Mouse (Mus musculus) WW6 (cell line): ENCODE measurements around the gene Zmynd11.
"Not testable (repeated sequence)": the region's sequence is repeated elsewhere in the genome, so short reads cannot be mapped to it uniquely, and the experiment has no call there.

ENCODE experiments used
- DNase-seq: peaks from one replicate; pipeline ENCODE4 v3.0.0-alpha.2; 2013; ENCODE audit warnings: low read depth, low spot score

Zmynd11 gene

DNA sequence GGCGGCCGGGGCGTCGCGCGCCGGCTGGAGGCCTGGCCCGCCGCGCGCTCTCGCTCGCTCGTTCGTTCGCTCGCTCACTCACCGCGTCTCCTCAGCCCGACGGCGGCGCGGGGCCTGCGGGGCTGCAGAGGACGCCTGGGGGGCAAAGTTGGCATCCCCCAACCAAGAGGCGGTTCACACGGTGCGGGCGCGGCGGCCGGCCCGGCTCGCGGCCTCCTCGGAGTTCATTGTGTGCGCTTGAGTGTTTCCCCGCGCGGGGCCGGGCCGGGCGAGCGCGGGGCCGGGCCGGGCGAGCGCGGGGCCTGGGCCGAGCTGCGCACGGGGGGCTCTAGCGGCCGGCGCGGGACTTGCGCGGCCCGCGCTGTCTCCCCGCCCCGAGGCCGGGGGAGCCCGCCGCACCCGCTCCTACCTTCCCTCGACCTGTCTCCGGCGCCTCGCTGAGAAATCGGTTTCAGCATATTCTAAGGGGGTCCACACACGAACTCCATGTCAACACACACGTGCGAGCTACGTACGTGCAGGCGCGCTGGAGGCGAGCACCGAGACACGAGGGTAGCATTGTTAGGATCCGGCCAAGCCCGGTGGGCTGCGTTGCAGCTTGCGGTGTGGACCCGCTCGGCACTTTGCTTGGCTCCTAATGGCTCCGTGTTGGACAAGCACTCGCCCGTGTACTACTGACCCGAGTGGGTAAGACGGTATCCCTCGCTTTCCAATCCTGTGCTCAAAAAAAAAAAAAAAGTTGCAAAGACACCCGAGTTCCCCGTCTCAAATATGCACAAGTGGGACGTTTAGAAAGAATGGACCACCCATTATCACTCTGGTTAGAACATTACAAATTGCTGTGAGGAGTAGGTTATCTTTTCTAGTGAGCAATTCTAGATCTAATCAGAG is at the start of gene Zmynd11:
Gene Zmynd11 (minus strand): TSS at position 685 of the 891 bp plus-strand sequence.
- no peak for DNase-seq

GRCm38 (mm10) chr13:9795889-9796631 is 30.9 kb upstream of the Zmynd11 start:
- DNase-seq: no peak

DNA sequence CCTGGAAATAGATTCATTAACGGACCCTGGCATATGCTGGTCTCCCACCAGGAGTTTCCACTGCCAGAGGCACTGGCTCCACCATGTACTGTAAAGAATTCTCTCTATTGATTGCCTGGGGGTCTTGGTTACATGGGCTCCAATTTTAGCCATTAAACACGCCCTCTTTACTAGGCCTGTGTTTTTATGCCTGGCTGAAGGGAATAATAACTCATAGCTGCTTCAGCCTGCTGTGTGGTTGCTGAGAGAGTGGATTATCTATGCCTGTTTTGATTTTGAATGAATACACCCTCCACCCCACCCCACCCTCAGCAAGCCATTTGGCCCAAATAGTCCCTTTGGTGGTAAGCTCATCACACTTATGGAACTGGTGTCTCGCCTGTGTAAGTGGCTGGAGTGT is 20.9 kb upstream of the Zmynd11 start:
- no peak for DNase-seq

DNA sequence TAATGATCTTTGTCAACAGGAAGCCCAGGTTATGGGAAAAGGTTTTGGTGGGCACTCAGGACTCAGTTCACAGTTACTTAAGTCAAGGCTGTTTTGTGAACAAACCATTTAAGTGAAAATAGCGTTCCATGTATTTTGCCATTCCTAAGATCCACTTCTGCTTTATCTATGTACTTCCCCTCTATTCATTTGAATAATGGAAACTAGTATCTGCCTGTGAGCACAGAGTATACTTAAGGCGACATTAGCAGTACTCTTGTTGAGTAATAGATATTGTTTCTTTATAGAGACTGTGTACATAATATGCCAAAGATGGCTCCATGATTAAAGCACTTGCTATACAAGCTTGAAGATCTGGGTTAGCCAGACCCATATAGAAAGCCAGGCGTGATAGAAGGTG is 18.6 kb upstream of the Zmynd11 start:
- DNase-seq: no peak

- no peak for DNase-seq
These were observed 10.8 kb upstream of the Zmynd11 start for GRCm38 (mm10) chr13:9775901-9776300.

DNA sequence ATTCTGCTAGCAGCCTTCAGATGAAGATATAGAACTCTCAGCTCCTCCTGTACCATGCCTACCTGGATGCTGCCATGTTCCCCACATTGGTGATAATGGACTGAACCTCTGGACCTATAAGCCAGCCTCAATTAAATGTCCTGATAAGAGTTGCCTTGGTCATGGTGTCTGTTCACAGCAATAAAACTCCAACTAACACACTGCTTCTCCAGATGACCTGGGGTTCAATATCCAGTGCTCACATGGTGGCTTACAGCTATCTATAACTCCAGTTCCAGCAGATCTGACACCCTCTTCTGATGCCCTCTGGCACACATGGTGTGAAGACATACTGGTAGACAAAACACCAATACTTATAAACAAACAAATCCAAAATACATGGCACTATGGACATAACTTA is 8.9 kb upstream of the Zmynd11 start:
- DNase-seq: no peak

- no peak for DNase-seq
These were observed 2.1 kb upstream of the Zmynd11 start for GRCm38 (mm10) chr13:9767279-9767678.

- DNase-seq: no peak
These were observed 1.4 kb upstream of the Zmynd11 start for GRCm38 (mm10) chr13:9766497-9766896.

- DNase-seq: no peak
These were observed 364 bp upstream of the Zmynd11 start for GRCm38 (mm10) chr13:9765537-9765851.

DNA sequence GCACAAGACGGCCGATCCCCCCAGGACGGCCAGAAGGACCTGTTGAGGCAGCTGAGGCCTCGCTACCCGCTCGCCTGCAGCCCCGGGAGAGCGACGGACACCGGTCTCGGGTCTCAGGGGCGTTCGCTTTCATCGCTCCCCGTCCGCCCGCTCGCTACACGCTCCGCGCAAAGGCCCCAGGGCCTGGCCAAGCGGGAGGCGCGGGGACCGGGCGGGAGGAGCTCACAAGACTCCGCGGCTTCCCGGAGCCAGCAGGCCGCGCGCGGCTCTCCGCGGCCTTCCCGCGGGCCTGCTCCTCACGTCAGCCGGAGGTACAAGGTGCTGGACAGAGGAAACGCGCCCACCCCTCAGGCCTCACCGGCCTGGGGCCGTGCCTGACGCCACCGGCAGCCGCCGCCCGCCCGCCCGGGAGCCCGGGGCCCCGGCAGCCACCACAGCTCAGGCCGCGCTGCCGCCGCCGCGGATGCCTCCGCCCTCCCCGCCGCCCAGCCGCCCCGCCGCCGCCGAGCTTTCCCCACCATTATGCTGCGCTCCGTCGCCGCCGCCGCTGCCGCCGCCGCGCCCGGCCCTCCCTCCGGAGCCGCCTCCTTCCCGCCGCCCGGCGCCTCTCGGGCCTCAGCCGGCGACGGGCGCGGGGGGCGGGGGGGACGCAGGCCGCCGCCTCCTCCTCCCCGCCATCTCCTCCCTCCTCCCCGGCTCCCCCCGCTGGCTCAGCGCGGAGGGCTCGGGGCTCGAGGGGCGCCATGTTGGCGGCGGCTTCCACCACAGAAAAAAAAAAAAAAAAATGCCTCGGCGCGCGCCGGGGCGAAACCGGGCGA is 1.1 kb downstream of the Zmynd11 start:
- no peak for DNase-seq

GRCm38 (mm10) chr13:9763100-9763827 is 1.9 kb downstream of the Zmynd11 start:
- no peak for DNase-seq

GRCm38 (mm10) chr13:9760057-9760456 is 5.1 kb downstream of the Zmynd11 start:
- no peak for DNase-seq

DNA sequence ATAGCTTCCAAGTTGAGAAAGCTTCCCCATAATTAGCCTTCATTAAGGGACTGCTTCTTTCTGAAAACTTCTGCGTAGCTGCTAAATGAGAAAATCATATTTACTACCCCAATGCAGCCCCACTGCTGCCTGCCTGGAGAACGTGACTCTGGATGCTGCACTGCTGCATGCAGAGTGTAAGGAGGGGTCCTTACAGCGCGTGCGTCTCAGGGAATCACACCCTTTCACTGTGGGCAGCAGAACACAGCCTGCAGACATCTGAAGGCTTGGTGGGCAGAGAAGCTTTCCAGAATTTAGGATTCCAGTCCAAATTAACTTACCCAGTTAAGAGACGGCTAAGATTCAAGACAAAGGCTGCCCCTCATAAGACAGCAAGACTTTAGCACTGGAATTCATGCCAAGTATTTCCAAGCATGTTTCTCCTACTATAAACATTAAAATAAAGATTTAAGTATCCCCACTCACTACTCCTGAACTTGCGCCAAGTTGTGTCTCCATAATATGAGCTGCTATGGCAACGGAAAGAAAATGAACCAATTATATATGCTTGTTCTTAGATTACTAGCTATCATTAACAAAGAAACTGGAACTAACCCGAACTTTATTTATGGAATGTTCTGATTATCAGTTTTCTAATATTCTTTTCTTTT is 7.2 kb downstream of the Zmynd11 start:
- DNase-seq: no peak

- no peak for DNase-seq
These were observed 11.4 kb downstream of the Zmynd11 start for GRCm38 (mm10) chr13:9753706-9754105.

- no peak for DNase-seq
These were observed 14.8 kb downstream of the Zmynd11 start for GRCm38 (mm10) chr13:9750320-9750719.

DNA sequence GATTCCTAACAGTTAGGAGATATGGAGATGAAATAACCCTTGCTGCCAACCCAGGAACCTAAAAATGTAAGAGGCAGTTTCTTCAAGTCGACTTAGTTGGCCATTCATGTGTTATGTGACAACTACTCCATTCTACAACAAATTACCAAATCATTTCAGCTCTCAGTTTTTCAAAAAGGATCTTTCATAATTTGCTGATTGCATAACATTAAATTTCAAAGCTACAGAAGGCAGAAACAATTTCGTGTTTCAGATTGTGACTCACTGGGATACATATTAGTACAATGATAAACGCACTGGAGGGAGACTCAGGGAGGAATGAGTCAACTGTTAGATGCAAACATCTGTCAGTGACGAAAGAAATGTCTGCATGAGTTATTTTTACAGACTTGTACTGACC is 15.3 kb downstream of the Zmynd11 start:
- DNase-seq: no peak

DNA sequence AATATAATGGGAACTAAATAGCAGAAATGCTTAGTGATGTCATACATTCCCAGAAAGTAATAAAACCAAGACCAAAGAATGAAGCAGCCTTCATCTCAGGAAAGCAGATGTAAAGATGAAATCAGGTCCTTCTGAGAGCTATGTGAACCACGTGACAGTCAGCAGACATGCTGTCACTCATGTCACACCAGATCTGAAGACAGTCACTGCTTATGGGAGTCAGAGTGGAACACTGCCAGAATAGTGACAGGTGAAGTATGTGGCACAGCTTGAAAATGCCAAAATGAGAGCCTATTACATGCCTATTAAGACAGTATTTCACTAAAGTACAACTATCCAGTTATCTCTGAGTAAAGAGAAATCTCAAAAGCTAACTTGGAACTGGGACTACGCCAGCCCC is 26.9 kb downstream of the Zmynd11 start:
- DNase-seq: no peak

- no peak for DNase-seq
These were observed 28.1 kb downstream of the Zmynd11 start for GRCm38 (mm10) chr13:9737024-9737423.

GRCm38 (mm10) chr13:9732262-9732661 is 32.9 kb downstream of the Zmynd11 start:
- not testable (repeated sequence) for DNase-seq

- DNase-seq: no peak
These were observed 36.1 kb downstream of the Zmynd11 start for GRCm38 (mm10) chr13:9729073-9729472.

DNA sequence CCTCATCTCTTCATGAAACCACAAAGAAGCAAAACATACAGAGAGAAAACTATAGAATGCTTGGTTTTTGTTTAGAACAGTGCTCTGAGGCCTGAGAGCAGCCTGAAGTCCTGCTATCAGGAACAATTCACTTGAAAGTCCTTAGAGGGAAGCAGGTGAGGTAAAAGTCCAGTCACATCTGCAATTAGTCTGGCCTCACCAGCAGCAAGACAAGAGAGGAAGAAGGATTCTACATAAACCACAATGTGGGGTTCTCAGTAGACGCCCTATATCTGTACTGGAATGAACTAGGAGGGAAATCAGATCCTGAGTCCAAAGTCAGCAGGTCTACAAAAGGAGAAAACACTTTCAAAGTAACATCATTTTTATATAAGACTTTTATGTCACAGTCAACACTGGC is 49.9 kb downstream of the Zmynd11 start:
- no peak for DNase-seq
